Mouse (Mus musculus) spleen, adult 18-20 months (tissue): ENCODE measurements around the gene Cep55.
A peak's percentile ranks its signal among the peaks of the same experiment; 100 is the strongest.

Experiments used
- DNase-seq, 2 experiments: peaks; one replicate each; pipeline ENCODE4 v3.0.0; 2022; ENCODE audit warnings: mixed read lengths in 2 of 2

The Cep55 gene

GRCm38 (mm10) chr19:38054720-38055192, at the start of gene Cep55:
TSS of gene Cep55 (plus strand) at chr19:38055011.
- peak; percentile 95 to 97 for DNase-seq

GRCm38 (mm10) chr19:38011379-38011778, 43.4 kb upstream of the Cep55 start:
- no peak for DNase-seq

- DNase-seq, result no peak
Observed at GRCm38 (mm10) chr19:38014443-38014842, 40.4 kb upstream of the Cep55 start.

- no peak for DNase-seq
Observed at GRCm38 (mm10) chr19:38015180-38015872, 39.5 kb upstream of the Cep55 start.

- DNase-seq, result no peak
Observed at GRCm38 (mm10) chr19:38015873-38016254, 38.9 kb upstream of the Cep55 start.

GRCm38 (mm10) chr19:38022710-38023109, 32.1 kb upstream of the Cep55 start:
- no peak for DNase-seq

GRCm38 (mm10) chr19:38023603-38024002, 31.2 kb upstream of the Cep55 start:
- no peak for DNase-seq

GRCm38 (mm10) chr19:38025254-38026041, 29.4 kb upstream of the Cep55 start:
- no peak for DNase-seq

- DNase-seq, result peak; percentile 52 to 65
Observed at GRCm38 (mm10) chr19:38026211-38026624, 28.6 kb upstream of the Cep55 start.

GRCm38 (mm10) chr19:38027389-38027788, 27.4 kb upstream of the Cep55 start:
- no peak for DNase-seq

- no peak for DNase-seq
Observed at GRCm38 (mm10) chr19:38027881-38028521, 26.8 kb upstream of the Cep55 start.

GRCm38 (mm10) chr19:38029292-38029691, 25.5 kb upstream of the Cep55 start:
- DNase-seq, result no peak

- no peak for DNase-seq
Observed at GRCm38 (mm10) chr19:38029871-38030270, 24.9 kb upstream of the Cep55 start.

GRCm38 (mm10) chr19:38030673-38031137, 24.1 kb upstream of the Cep55 start:
- peak; percentile 49 to 51 for DNase-seq

GRCm38 (mm10) chr19:38031144-38031543, 23.7 kb upstream of the Cep55 start:
- DNase-seq, result no peak

- DNase-seq, result no peak
Observed at GRCm38 (mm10) chr19:38032993-38033734, 21.6 kb upstream of the Cep55 start.

GRCm38 (mm10) chr19:38033735-38034057, 21.1 kb upstream of the Cep55 start:
- DNase-seq, result no peak

GRCm38 (mm10) chr19:38034696-38035095, 20.1 kb upstream of the Cep55 start:
- no peak for DNase-seq

GRCm38 (mm10) chr19:38035766-38036165, 19.0 kb upstream of the Cep55 start:
- no peak for DNase-seq

GRCm38 (mm10) chr19:38038267-38038666, 16.5 kb upstream of the Cep55 start:
- DNase-seq, result no peak

- no peak for DNase-seq
Observed at GRCm38 (mm10) chr19:38042261-38042722, 12.5 kb upstream of the Cep55 start.

- peak in 1 of 2 experiments; percentile 37 for DNase-seq
Observed at GRCm38 (mm10) chr19:38043281-38043981, 11.4 kb upstream of the Cep55 start, which contains the start of gene Myof. TSS of gene Myof (minus strand) at chr19:38043577.
